In genomic region chr1:37561955-37562354, GRCm38 (mm10) we compare ENCODE assay signal across 22 mouse cellular contexts. TPM values are rescaled to one million over a fixed set of nuclear protein-coding genes. Genes with fewer than 3 reads are reported as not detected.
A peak's percentile ranks its signal among the peaks of the same experiment; 100 is the strongest.
DNase-seq lines count a peak whose midpoint lies in the region; ATAC-seq and TF ChIP-seq lines count a peak whose summit lies in the region.
"Had no signal": no experiment of that assay in that cellular context is flagged by ENCODE, and none has a peak within 500 bp of the region (broad histone marks: within the 10 kb centered on the region; RNA-seq: fewer than 3 reads in every experiment).

No protein-coding gene starts in this region.

- no peaks in the 10 kb centered on the region for H3K36me3 ChIP-seq in liver, postnatal 0 days (replicated peaks; ENCODE audit: insufficient read depth, low read length)
- H3K36me3 ChIP-seq in liver, embryonic 12.5 days: no peaks in the 10 kb centered on the region
- H3K36me3 ChIP-seq: forebrain, embryonic 12.5 days; hindbrain, embryonic 15.5 days; intestine, embryonic 15.5 days; kidney, embryonic 15.5 days; neural tube, embryonic 12.5 days had no signal

- DNase-seq in heart, adult 8-10 months (ENCODE audit: low spot score): peak; percentile 30
- DNase-seq in heart, postnatal 25 days (ENCODE audit: low spot score): no peak
- peak; percentile 29 for DNase-seq in liver, postnatal 0 days
- peak; percentile 21 for DNase-seq in skeletal muscle tissue, adult 2 months (ENCODE audit: low read depth, low spot score)
- DNase-seq in left cerebral cortex, postnatal 10 days (ENCODE audit: extremely low spot score in 1 of 2, low spot score in 2 of 2): no peak
- DNase-seq in left cerebral cortex, adult 9 months (ENCODE audit: low spot score in 2 of 2): no peak
- DNase-seq: adrenal gland, postnatal 36 days; cerebellum, adult 2 months; gastrocnemius, postnatal 10 days; thymus, postnatal 36 days had no signal

- intact Hi-C loops in heart, postnatal 25 days (cut with DNase I): no loop called here
- intact Hi-C loops in left cerebral cortex, postnatal 10 days (cut with DNase I): loop anchor here (5.0 kb wide), 1 partner anchor 70 kb away; no protein-coding TSS in a partner anchor

- H3K4me2 ChIP-seq in liver, postnatal 0 days (ENCODE audit: low read depth, low read length): no peak overlapping the region
- no peak overlapping the region for H3K4me2 ChIP-seq in liver, embryonic 12.5 days
- H3K4me2 ChIP-seq: forebrain, embryonic 12.5 days; hindbrain, embryonic 15.5 days; intestine, embryonic 15.5 days; kidney, embryonic 15.5 days; midbrain, embryonic 11.5 days; neural tube, embryonic 12.5 days had no signal

- H3K4me3 ChIP-seq in liver, postnatal 0 days (ENCODE audit: low read depth, low read length): no peak overlapping the region
- H3K4me3 ChIP-seq in liver, embryonic 12.5 days: no peak overlapping the region
- H3K4me3 ChIP-seq: forebrain, embryonic 12.5 days; heart, adult 2 months; hindbrain, embryonic 15.5 days; intestine, embryonic 15.5 days; kidney, embryonic 15.5 days; left cerebral cortex, adult 2 months; neural tube, embryonic 12.5 days had no signal

- peak overlapping the region; percentile 51; the same call in 1 of the 2 replicates for H3K27ac ChIP-seq in liver, postnatal 0 days (ENCODE audit: low read depth)
- no peak overlapping the region for H3K27ac ChIP-seq in liver, embryonic 12.5 days
- H3K27ac ChIP-seq: forebrain, embryonic 12.5 days; heart, adult 2 months; hindbrain, embryonic 15.5 days; intestine, embryonic 15.5 days; kidney, embryonic 15.5 days; left cerebral cortex, adult 2 months; liver, embryonic 14.5 days; neural tube, embryonic 12.5 days had no signal

- peak; percentile 27; the same call in 1 of the 2 replicates for ATAC-seq in liver, postnatal 0 days
- ATAC-seq in liver, embryonic 12.5 days: no peak
- ATAC-seq in granulocyte monocyte progenitor cell, adult 5-6 weeks (replicated peaks; ENCODE audit: poor library complexity, severe bottlenecking): peak; percentile 87
- ATAC-seq: intestine, embryonic 15.5 days; lung, postnatal 0 days had no signal

- H3K4me1 ChIP-seq in liver, postnatal 0 days (ENCODE audit: insufficient read depth): no peaks in the 10 kb centered on the region
- no peaks in the 10 kb centered on the region for H3K4me1 ChIP-seq in liver, embryonic 12.5 days
- H3K4me1 ChIP-seq: forebrain, embryonic 12.5 days; kidney, embryonic 15.5 days had no signal

- 40% methylated on average over 3 of the region's 3 CpGs for WGBS in liver, postnatal 0 days (ENCODE audit: insufficient replicate concordance)
- WGBS in liver, embryonic 12.5 days (ENCODE audit: insufficient replicate concordance): 49% methylated on average over 3 of the region's 3 CpGs

- TF ChIP-seq EP300 in liver, postnatal 0 days (IDR thresholded peaks at IDR 0.05; ENCODE audit: low read depth): peak; percentile 68

- H3K9ac ChIP-seq in liver, postnatal 0 days (replicated peaks): no peak overlapping the region
- no peak overlapping the region for H3K9ac ChIP-seq in liver, embryonic 12.5 days
- H3K9ac ChIP-seq: forebrain, embryonic 12.5 days; hindbrain, embryonic 15.5 days; intestine, embryonic 15.5 days; kidney, embryonic 15.5 days; liver, embryonic 14.5 days; neural tube, embryonic 12.5 days had no signal

- no peaks in the 10 kb centered on the region for H3K27me3 ChIP-seq in liver, postnatal 0 days (ENCODE audit: insufficient read depth, low read length)
- no peaks in the 10 kb centered on the region for H3K27me3 ChIP-seq in liver, embryonic 12.5 days (replicated peaks)
- H3K27me3 ChIP-seq: forebrain, embryonic 12.5 days; hindbrain, embryonic 15.5 days; intestine, embryonic 15.5 days; kidney, embryonic 15.5 days; neural tube, embryonic 12.5 days had no signal

- TF ChIP-seq CTCF in liver, postnatal 0 days (IDR thresholded peaks at IDR 0.05; ENCODE audit: low read depth): no peak

- no peaks in the 10 kb centered on the region for H3K9me3 ChIP-seq in liver, postnatal 0 days (ENCODE audit: low read length)
- no peaks in the 10 kb centered on the region for H3K9me3 ChIP-seq in liver, embryonic 12.5 days (replicated peaks)
- H3K9me3 ChIP-seq: hindbrain, embryonic 15.5 days; intestine, embryonic 15.5 days; kidney, embryonic 15.5 days; neural tube, embryonic 12.5 days had no signal

RNA-seq across cellular contexts. Expression of gene Mgat4a, which starts 21.1 kb away (rescaled TPM):
- total RNA-seq in heart, adult 8-10 months (2022): 10 to 100 TPM in 2 of 4 experiments, 1 to 10 TPM in 2; 7.6 to 10.6 (median 9.4) TPM
- 10 to 100 TPM in 1 of 2 experiments, 1 to 10 TPM in 1; 8.6 to 10.8 TPM for total RNA-seq in heart, postnatal 25 days (2021)
- polyA plus RNA-seq in liver, postnatal 0 days (2015; fragmentation: Nextera tagmentation; extraction: Ambion mirVana): 0.66 and 1.4 TPM in 2 replicates
- polyA plus RNA-seq in liver, embryonic 12.5 days (2016; fragmentation: Nextera tagmentation; extraction: Ambion mirVana): 1.3 and 2.1 TPM in 2 replicates
- total RNA-seq in granulocyte monocyte progenitor cell, adult 5-6 weeks (2014; fragmentation: Nextera tagmentation): 11.3 and 12.9 TPM in 2 replicates
- total RNA-seq in granulocyte monocyte progenitor cell, adult 5-6 weeks (2017): 12.9 and 16.0 TPM in 2 replicates
- 10 to 100 TPM; 28.9 to 29.6 TPM for total RNA-seq in left cerebral cortex, postnatal 10 days (2021)

Comparison
In these comparisons a context has a peak if more than half of its experiments do, and no peak if none do; other contexts are left out.
1. DNase-seq: peak in heart, adult 8-10 months (single experiment), liver, postnatal 0 days (single experiment) and skeletal muscle tissue, adult 2 months (single experiment); none in heart, postnatal 25 days (single experiment), left cerebral cortex, postnatal 10 days (0 of 2) and left cerebral cortex, adult 9 months (0 of 2).